Mouse (Mus musculus) hindbrain, postnatal 0 days (tissue): ENCODE results near the gene Slc22a16. TPM values are rescaled to one million over a fixed set of nuclear protein-coding genes. Genes with fewer than 3 reads are reported as not detected.
A peak's percentile ranks its signal among the peaks of the same experiment; 100 is the strongest.
"Not testable (repeated sequence)": the region's sequence is repeated elsewhere in the genome, so short reads cannot be mapped to it uniquely, and the experiment has no call there.

Experiments used
- ATAC-seq: fragments of 200-750 bp; cut with Nextera tagmentation; 2 replicates; pipeline ENCODE4 v1.8.0; 2017; ENCODE audit warnings: mild to moderate bottlenecking, moderate TSS enrichment, moderate library complexity
- DNase-seq: peaks from one replicate; pipeline ENCODE4 v3.0.0-alpha.2; 2015; ENCODE audit warnings: low spot score
- H3K27ac ChIP-seq: fragments of 300-500 bp; sonication (generic); 2 replicates; pipeline ENCODE4 v1.5.1; 2014; ENCODE audit warnings: mild to moderate bottlenecking
- H3K27me3 ChIP-seq: fragments of 300-500 bp; sonication (generic); 2 replicates; pipeline ENCODE4 v1.6.1; 2014; ENCODE audit warnings: low read length, mixed read lengths; ENCODE audit not compliant: insufficient read depth
- H3K36me3 ChIP-seq: fragments of 300-500 bp; sonication (generic); 2 replicates; pipeline ENCODE4 v1.6.1; 2014; ENCODE audit warnings: low read length, mixed read lengths; ENCODE audit not compliant: insufficient read depth
- H3K4me1 ChIP-seq: fragments of 300-500 bp; sonication (generic); 2 replicates; pipeline ENCODE4 v1.6.1; 2014; ENCODE audit warnings: antibody characterized with exemption, low read length, mixed read lengths; ENCODE audit not compliant: insufficient read depth
- H3K4me2 ChIP-seq: fragments of 300-500 bp; sonication (generic); 2 replicates; pipeline ENCODE4 v1.6.1; 2014; ENCODE audit warnings: low read depth, mild to moderate bottlenecking, low read length, moderate library complexity, mixed read lengths
- H3K4me3 ChIP-seq: fragments of 300-500 bp; sonication (generic); 2 replicates; pipeline ENCODE4 v1.5.1; 2014; ENCODE audit warnings: low read length
- H3K9ac ChIP-seq: fragments of 300-500 bp; sonication (generic); replicated peaks from 2 replicates; pipeline ENCODE4 v1.6.1; 2014; ENCODE audit warnings: mild to moderate bottlenecking, low read length, moderate library complexity, mixed read lengths
- H3K9me3 ChIP-seq: fragments of 300-500 bp; sonication (generic); 2 replicates; pipeline ENCODE4 v1.6.1; 2016; ENCODE audit warnings: low read length, mixed read lengths
- CTCF ChIP-seq: IDR thresholded peaks from 2 replicates; pipeline ENCODE4 v1.5.1; 2016; ENCODE audit warnings: antibody characterized with exemption, control low read depth, low read depth
- WGBS: fragments of 180-500 bp; shearing (Covaris S2); extraction: QIAGEN DNeasy Blood & Tissue Kit; methylation state at CpG from one replicate; pipeline ENCODE4 v1.1.7; 2014; 5-methylcytosine and 5-hydroxymethylcytosine counted together
- polyA plus RNA-seq: library from polyadenylated mRNA; unstranded; fragments of >200 nt; fragmentation: Nextera tagmentation; extraction: Ambion mirVana; gene quantifications from 2 replicates; pipeline ENCODE4 v1.2.1, GENCODE M21; 2015
- total RNA-seq: library from RNA; depleted of rRNA; stranded (reverse); fragments of >200 nt; gene quantifications from 2 replicates; pipeline ENCODE4 v1.2.3, GENCODE M21; 2014

Slc22a16 gene
- total and polyA plus RNA-seq, 2 experiments from 2014 or later: not detected

DNA sequence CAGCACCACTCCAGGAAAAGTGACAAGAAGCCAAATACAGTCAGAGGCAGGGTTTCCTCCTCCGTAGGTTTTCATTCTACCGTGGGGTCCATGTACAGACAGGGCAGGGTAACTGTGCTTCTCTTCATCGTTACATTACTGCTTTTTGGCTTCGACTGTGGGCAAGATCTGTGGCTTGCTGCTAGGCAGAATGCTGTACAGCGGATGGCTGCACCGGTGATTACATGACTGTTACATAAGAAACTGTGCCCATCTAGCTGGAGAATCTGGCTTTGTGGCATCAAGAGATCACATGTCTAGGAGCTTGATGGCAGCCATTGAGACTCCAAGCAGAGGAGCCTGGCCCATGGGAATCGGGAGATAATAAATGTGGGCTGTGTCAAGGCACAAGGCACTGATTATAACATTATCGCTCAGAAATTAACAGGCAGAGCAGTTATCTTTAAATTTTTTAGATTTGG is 43.8 kb upstream of the Slc22a16 start:
- Histone ChIP-seq H3K4me1 (peaks cover 6% of the 10 kb centered on the region; the same call in 1 of the 2 replicates), H3K27ac (no peak overlapping the region), H3K36me3 (no peaks in the 10 kb centered on the region), H3K4me3 (no peak overlapping the region), H3K9ac (no peak overlapping the region), H3K27me3 (no peaks in the 10 kb centered on the region), H3K4me2 (no peak overlapping the region), H3K9me3 (no peaks in the 10 kb centered on the region)
- DNase-seq: no peak
- WGBS: 78% methylated on average over 8 of the region's 8 CpGs
- no peak; the same call in 1 of the 2 replicates for ATAC-seq
- TF ChIP-seq CTCF: no peak

DNA sequence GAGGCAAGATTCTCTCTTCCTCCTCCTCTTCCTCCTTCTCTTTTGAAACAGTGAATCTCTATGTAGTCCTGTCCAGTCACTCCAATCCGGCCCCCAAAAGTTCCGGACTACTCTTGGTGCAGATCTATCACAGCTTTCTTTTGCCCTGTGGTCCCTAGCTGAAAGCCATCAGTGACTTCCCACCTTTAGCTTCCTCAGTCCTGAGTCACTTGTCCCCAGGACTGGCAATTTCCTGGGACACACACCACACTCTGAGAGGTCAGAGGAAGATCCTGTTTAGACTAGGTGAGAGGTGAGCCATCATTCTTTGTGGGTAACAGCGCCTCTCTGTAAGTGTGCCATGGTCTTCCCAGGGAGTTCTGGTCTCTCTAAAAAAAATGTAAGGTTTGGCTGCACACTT is 43.1 kb upstream of the Slc22a16 start:
- no peak overlapping the region for H3K4me3 ChIP-seq
- H3K9ac ChIP-seq: no peak overlapping the region
- no peak for DNase-seq
- no peaks in the 10 kb centered on the region for H3K27me3 ChIP-seq
- H3K36me3 ChIP-seq: no peaks in the 10 kb centered on the region
- H3K4me1 ChIP-seq: no peaks in the 10 kb centered on the region
- WGBS: 89% methylated on average over 3 of the region's 3 CpGs
- no peaks in the 10 kb centered on the region for H3K9me3 ChIP-seq
- H3K27ac ChIP-seq: no peak overlapping the region
- no peak for TF ChIP-seq CTCF
- ATAC-seq: no peak
- H3K4me2 ChIP-seq: no peak overlapping the region

DNA sequence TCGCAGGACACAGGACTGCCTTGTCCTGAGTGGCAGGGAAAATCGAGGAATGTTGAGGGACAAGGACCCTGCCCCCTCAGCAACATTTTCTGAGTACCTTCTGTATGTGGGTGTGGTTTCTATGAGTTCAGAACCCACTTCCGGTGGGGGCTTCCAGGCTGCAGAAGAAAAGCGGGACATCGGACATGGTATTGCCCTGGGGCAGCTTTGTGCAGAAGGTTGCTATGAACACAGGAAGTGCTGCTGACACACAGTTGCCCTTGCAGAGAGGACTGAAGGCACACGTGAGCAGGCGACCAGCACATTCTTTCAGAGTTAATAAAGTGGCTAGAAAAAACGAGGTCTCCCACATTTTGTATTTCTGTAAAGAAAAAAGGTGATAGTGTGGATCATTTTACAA is 42.6 kb upstream of the Slc22a16 start:
- Histone ChIP-seq H3K27ac (no peak overlapping the region), H3K9ac (no peak overlapping the region), H3K9me3 (no peaks in the 10 kb centered on the region), H3K4me3 (no peak overlapping the region), H3K4me2 (no peak overlapping the region), H3K36me3 (no peaks in the 10 kb centered on the region), H3K4me1 (no peaks in the 10 kb centered on the region), H3K27me3 (no peaks in the 10 kb centered on the region)
- ATAC-seq (no peak), DNase-seq (no peak)
- 62% methylated on average over 8 of the region's 8 CpGs for WGBS
- no peak for TF ChIP-seq CTCF

DNA sequence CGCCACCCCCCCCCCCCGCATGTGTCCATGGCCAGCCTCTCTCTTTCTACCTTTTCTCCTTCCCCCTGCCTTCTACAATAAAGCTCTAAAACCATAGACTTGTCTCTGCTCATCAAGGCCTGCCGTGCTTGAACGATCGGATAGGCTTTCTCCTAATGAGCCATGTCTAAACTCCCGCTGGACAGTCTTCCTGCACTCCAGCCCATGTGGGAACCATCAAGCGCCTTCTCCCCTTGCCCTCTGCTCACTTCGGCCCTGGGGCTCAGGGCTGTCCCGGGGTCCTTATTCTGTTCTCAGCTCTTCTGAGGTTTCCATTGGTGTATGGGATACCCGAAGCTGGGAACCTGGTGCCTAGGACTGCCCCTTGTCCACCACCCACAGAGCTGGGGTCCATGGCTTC is 41.5 kb upstream of the Slc22a16 start:
- H3K36me3 ChIP-seq: no peaks in the 10 kb centered on the region
- H3K4me2 ChIP-seq: no peak overlapping the region
- no peak for TF ChIP-seq CTCF
- no peak overlapping the region for H3K9ac ChIP-seq
- H3K4me3 ChIP-seq: no peak overlapping the region
- DNase-seq (no peak), ATAC-seq (no peak)
- whole genome bisulfite sequencing: 49% methylated on average over 8 of the region's 10 CpGs
- H3K27me3 ChIP-seq: no peaks in the 10 kb centered on the region
- no peak overlapping the region for H3K27ac ChIP-seq
- no peaks in the 10 kb centered on the region for H3K9me3 ChIP-seq
- no peaks in the 10 kb centered on the region for H3K4me1 ChIP-seq

DNA sequence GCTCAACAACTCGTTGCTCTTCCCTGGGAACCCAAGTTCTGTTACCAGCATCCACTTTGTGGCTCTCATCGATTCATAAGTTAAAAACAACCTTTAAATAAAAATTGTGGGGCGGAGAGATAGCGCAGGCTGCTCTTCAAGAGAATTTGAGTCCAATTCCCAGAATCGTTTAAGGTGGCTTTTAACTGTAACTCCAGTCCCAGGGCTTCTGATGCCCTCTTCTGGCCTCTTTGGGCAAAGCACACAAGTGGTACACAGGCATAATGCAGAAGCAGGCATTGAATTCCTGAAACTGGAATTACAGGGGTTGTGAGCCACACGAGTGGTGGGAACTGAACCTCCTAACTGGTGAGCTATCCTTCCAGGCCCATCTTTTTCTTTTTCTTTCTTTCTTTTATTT is 40.5 kb upstream of the Slc22a16 start:
- 60% methylated on average over 6 of the region's 6 CpGs for WGBS
- Histone ChIP-seq H3K36me3 (no peaks in the 10 kb centered on the region), H3K27ac (no peak overlapping the region), H3K4me2 (no peak overlapping the region), H3K9me3 (no peaks in the 10 kb centered on the region), H3K27me3 (no peaks in the 10 kb centered on the region), H3K4me1 (no peaks in the 10 kb centered on the region), H3K9ac (no peak overlapping the region), H3K4me3 (no peak overlapping the region)
- DNase-seq (peak; percentile 69), ATAC-seq (no peak)
- TF ChIP-seq CTCF: peak; percentile 78

DNA sequence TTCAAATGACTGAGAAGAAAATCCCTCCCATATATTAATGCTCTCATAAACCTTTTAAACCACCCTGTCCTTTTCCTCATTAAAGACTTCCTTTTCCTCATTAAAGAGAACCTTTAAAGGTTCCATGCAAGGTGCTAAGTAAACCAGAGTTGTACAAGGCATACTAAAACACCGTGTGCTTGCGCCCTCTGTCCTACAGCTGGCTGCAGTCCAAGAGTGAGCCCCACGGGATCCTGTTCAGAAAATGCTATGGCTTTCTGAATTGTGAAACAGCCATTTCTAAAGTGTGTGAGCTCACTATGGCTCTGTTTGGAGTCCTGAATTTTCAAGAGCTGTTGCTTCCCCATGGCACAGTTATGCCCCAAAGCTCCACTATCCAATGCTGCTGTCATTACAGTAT is 39.5 kb upstream of the Slc22a16 start:
- no peak overlapping the region for H3K9ac ChIP-seq
- TF ChIP-seq CTCF: no peak
- H3K27me3 ChIP-seq: no peaks in the 10 kb centered on the region
- no peak overlapping the region for H3K27ac ChIP-seq
- H3K4me1 ChIP-seq: no peaks in the 10 kb centered on the region
- no peak overlapping the region for H3K4me3 ChIP-seq
- H3K4me2 ChIP-seq: no peak overlapping the region
- DNase-seq: peak; percentile 33
- no peak for ATAC-seq
- 38% methylated on average over 3 of the region's 3 CpGs for WGBS
- H3K36me3 ChIP-seq: no peaks in the 10 kb centered on the region
- no peaks in the 10 kb centered on the region for H3K9me3 ChIP-seq

DNA sequence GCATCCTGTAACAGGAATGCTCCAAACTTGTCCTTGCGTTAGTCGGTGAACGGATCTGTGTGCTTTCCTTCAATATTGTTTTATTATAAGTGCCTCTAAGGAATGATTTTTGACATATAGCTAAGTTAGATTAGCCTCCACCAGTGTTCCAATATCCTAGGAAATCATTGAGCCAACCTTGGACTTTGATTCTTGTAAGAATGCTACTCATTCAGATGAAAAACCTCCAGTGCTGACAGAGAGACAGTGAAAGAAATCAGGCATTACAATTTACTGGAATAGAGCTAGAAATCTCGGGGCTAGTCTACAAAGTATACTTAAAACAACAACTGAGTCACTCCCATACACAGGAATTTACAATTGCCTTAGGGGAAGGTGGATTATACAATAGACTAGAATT is 37.5 kb upstream of the Slc22a16 start:
- not testable (repeated sequence) for H3K36me3 ChIP-seq, H3K27me3 ChIP-seq, H3K27ac ChIP-seq, H3K4me2 ChIP-seq, DNase-seq, H3K9me3 ChIP-seq, H3K9ac ChIP-seq, H3K4me1 ChIP-seq, ATAC-seq, H3K4me3 ChIP-seq
- 95% methylated on average over 4 of the region's 4 CpGs for WGBS
